Mouse (Mus musculus) layer of hippocampus, adult 18-20 months (tissue): Measurements from ENCODE around the gene Tmem127. TPM values are rescaled to one million over a fixed set of nuclear protein-coding genes. Genes with fewer than 3 reads are reported as not detected.

Experiments
- DNase-seq, 2 experiments: peaks; one replicate each; pipeline ENCODE4 v3.0.0; 2022; ENCODE audit warnings: low spot score in 2 of 2
- total RNA-seq, 2 experiments: library from RNA; stranded (reverse); gene quantifications; 2 replicates each; pipeline ENCODE4 v1.2.3; 2021

The Tmem127 gene
- total RNA-seq, 2 experiments from 2014 or later, result 73.5 to 75.8 TPM

GRCm38 (mm10) chr2:127310246-127310645 is 62.5 kb downstream of the Tmem127 start:
- DNase-seq, result no peak

GRCm38 (mm10) chr2:127310685-127311084 is 63.0 kb downstream of the Tmem127 start:
- DNase-seq, result no peak

Other genes starting within 250 kb of the Tmem127 start
- gene Ap4e1, start 239.2 kb upstream of the Tmem127 start, total RNA-seq, result 10 to 100 TPM; 11.0 to 11.5 TPM
- gene Blvra, start 177.2 kb upstream of the Tmem127 start, total RNA-seq, result 10 to 100 TPM; 20.9 to 23.3 TPM
- 1 to 10 TPM in 1 of 2 experiments, under 1 TPM in 1; 0.45 to 1.2 TPM for gene Ncaph, start 114.0 kb upstream of the Tmem127 start, total RNA-seq
- gene Itpripl1, start 104.5 kb upstream of the Tmem127 start, total RNA-seq, result 1 to 10 TPM; 2.5 to 3.0 TPM
- gene 1810024B03Rik, start 39.6 kb upstream of the Tmem127 start, total RNA-seq, result 1 to 10 TPM in 1 of 2 experiments, under 1 TPM in 1; 0.37 to 1.3 TPM
- gene Snrnp200, start 39.5 kb upstream of the Tmem127 start, total RNA-seq, result 10 to 100 TPM; 94.5 to 95.2 TPM
- gene Ciao1, start 92 bp upstream of the Tmem127 start, total RNA-seq, result 10 to 100 TPM; 72.8 to 81.6 TPM
- 100 to 1,000 TPM in 1 of 2 experiments, 10 to 100 TPM in 1; 99.8 to 104 TPM for gene Stard7, start 22.3 kb downstream of the Tmem127 start, total RNA-seq
- 1 to 10 TPM in 1 of 2 experiments, under 1 TPM in 1; 0.91 to 1.4 TPM for gene Dusp2, start 88.3 kb downstream of the Tmem127 start, total RNA-seq
- not detected for gene Astl, start 90.7 kb downstream of the Tmem127 start, total RNA-seq
- under 1 TPM; 0.10 to 0.12 TPM for gene Adra2b, start 115.3 kb downstream of the Tmem127 start, total RNA-seq
- under 1 TPM in 1 of 2 experiments, not detected in 1; 0.42 TPM for gene Gpat2, start 177.3 kb downstream of the Tmem127 start, total RNA-seq
- gene Fahd2a, start 196.7 kb downstream of the Tmem127 start, total RNA-seq, result 10 to 100 TPM; 14.7 to 19.0 TPM